Mouse (Mus musculus): ENCODE data around the gene Atxn7l1. TPM values are rescaled to one million over a fixed set of nuclear protein-coding genes. Genes with fewer than 3 reads are reported as not detected.

The Atxn7l1 gene
- total RNA-seq, 1 experiment, result 3.9 TPM

DNA sequence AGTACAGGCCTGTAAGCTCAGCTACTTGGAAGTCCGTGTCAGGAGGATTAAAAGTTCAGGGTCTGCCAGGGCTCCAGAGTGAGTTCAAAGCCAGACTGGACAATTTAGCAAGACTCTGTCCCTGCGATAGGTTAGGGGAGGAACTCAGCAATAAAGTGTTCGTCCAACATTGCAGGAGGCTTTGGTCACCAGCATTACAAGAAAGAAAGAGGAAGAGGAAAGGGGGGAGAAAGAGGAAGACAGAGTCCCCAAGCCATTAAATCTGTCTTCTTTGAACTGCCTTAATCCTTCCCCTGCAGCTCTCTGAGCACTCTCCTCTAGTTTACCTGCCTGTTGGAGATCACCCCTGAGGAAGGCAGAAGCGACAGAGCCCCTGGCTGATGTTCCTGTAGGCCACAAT, 184.6 kb downstream of the Atxn7l1 start:
- Histone ChIP-seq H3K9me3 (ENCODE audit: control insufficient read depth, insufficient read depth, low read depth, low read length) (no peaks in the 10 kb centered on the region), H3K36me3 (ENCODE audit: control insufficient read depth, insufficient read depth, low read length, poor library complexity, severe bottlenecking) (no peaks in the 10 kb centered on the region), H3K4me1 (ENCODE audit: control insufficient read depth in 2 of 2, insufficient read depth in 2 of 2, low read length in 2 of 2, poor library complexity in 1 of 2) (peaks cover 0 to 2% of the 10 kb centered on the region in 2 experiments; a peak in 1 of 4 replicates), H3K9ac (ENCODE audit: insufficient read depth, low read depth, low read length, poor library complexity, severe bottlenecking) (no peak overlapping the region), H3K4me3 (ENCODE audit: insufficient read depth in 1 of 2, low read depth in 1 of 2, low read length in 2 of 2, poor library complexity in 1 of 2, severe bottlenecking in 1 of 2) (no peak overlapping the region), H3K27ac (ENCODE audit: insufficient read depth, low read depth, low read length, poor library complexity, severe bottlenecking) (no peak overlapping the region)
- in situ Hi-C loops (cut with MboI; ENCODE audit: low sequenced_read_pairs in 2 of 2, unreplicated experiment in 2 of 2), result loop anchor here in 1 of 2 experiments (5.0 kb wide), 1 partner anchor 50 kb away; no protein-coding TSS in a partner anchor
- DNase-seq (ENCODE audit: low read depth, low spot score), result no peak
- no peak for TF ChIP-seq ZNF384 (IDR thresholded peaks at IDR 0.05; ENCODE audit: low read depth, low read length)
- no peak for TF ChIP-seq MAFK (IDR thresholded peaks at IDR 0.05; ENCODE audit: insufficient read depth, low read depth, low read length)
- TF ChIP-seq ZC3H11A (IDR thresholded peaks at IDR 0.05; ENCODE audit: borderline replicate concordance, low read depth, low read length), result no peak
- no peak for TF ChIP-seq HCFC1 (IDR thresholded peaks at IDR 0.05; ENCODE audit: borderline replicate concordance, insufficient read depth, low read length)
- TF ChIP-seq CHD2 (IDR thresholded peaks at IDR 0.05; ENCODE audit: low read depth, low read length), result no peak

DNA sequence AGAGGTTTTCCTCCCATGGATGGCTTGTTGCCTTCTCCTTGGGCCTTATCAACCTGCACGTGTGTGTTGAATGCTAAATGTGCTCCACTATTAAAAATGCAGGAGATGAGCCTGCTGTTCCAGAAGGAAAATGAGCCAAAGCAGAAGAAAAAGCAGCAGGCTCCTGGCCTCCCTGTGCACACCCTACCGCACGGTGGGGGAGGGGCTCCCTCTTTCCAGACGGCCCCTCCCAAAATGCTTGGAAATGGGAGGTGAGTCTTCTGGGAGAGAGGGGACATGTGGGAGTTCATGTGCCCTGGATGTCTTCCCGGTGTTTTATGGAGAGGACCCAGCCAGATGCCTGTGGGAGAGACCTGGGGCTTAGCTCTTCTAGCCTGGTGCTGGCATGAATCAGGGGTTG, 185.3 kb downstream of the Atxn7l1 start:
- no peaks in the 10 kb centered on the region for H3K9me3 ChIP-seq (ENCODE audit: control insufficient read depth, insufficient read depth, low read depth, low read length)
- no peak overlapping the region for H3K9ac ChIP-seq (ENCODE audit: insufficient read depth, low read depth, low read length, poor library complexity, severe bottlenecking)
- H3K4me1 ChIP-seq (ENCODE audit: control insufficient read depth in 2 of 2, insufficient read depth in 2 of 2, low read length in 2 of 2, poor library complexity in 1 of 2), result peaks cover 0 to 2% of the 10 kb centered on the region in 2 experiments; a peak in 1 of 4 replicates
- no peak overlapping the region for H3K4me3 ChIP-seq (ENCODE audit: insufficient read depth in 1 of 2, low read depth in 1 of 2, low read length in 2 of 2, poor library complexity in 1 of 2, severe bottlenecking in 1 of 2)
- no peaks in the 10 kb centered on the region for H3K36me3 ChIP-seq (ENCODE audit: control insufficient read depth, insufficient read depth, low read length, poor library complexity, severe bottlenecking)
- DNase-seq (ENCODE audit: low read depth, low spot score), result no peak
- in situ Hi-C loops (cut with MboI; ENCODE audit: low sequenced_read_pairs in 2 of 2, unreplicated experiment in 2 of 2), result loop anchor here in 1 of 2 experiments (5.0 kb wide), 1 partner anchor 50 kb away; no protein-coding TSS in a partner anchor
- no peak overlapping the region for H3K27ac ChIP-seq (ENCODE audit: insufficient read depth, low read depth, low read length, poor library complexity, severe bottlenecking)
- no peak for TF ChIP-seq MAFK (IDR thresholded peaks at IDR 0.05; ENCODE audit: insufficient read depth, low read depth, low read length)
- no peak for TF ChIP-seq ZC3H11A (IDR thresholded peaks at IDR 0.05; ENCODE audit: borderline replicate concordance, low read depth, low read length)

DNA sequence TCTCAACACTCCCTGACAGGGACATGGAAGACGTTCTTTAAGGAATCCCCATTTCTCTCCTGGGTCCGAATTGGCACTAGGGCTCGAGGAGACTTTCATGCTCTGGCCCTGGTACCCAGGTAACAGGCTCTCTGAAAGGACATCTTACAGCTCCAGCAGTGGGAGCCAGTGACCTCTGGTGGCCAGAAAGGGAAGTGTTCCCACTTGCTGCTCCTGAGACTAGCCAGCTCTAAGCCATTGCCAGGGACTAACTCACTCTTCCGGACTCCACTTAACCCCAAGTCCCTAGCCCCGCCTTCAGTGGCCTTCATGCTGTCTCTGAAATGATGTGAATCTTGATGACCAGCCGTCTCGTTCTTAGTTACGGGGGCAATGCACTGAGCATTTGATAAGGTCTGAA, 186.4 kb downstream of the Atxn7l1 start:
- Histone ChIP-seq H3K27ac (ENCODE audit: insufficient read depth, low read depth, low read length, poor library complexity, severe bottlenecking) (no peak overlapping the region), H3K9ac (ENCODE audit: insufficient read depth, low read depth, low read length, poor library complexity, severe bottlenecking) (no peak overlapping the region), H3K4me3 (ENCODE audit: insufficient read depth in 1 of 2, low read depth in 1 of 2, low read length in 2 of 2, poor library complexity in 1 of 2, severe bottlenecking in 1 of 2) (no peak overlapping the region), H3K9me3 (ENCODE audit: control insufficient read depth, insufficient read depth, low read depth, low read length) (no peaks in the 10 kb centered on the region), H3K36me3 (ENCODE audit: control insufficient read depth, insufficient read depth, low read length, poor library complexity, severe bottlenecking) (no peaks in the 10 kb centered on the region), H3K4me1 (ENCODE audit: control insufficient read depth in 2 of 2, insufficient read depth in 2 of 2, low read length in 2 of 2, poor library complexity in 1 of 2) (peaks cover 0 to 2% of the 10 kb centered on the region in 2 experiments; a peak in 1 of 4 replicates)
- no peak for TF ChIP-seq CHD2 (IDR thresholded peaks at IDR 0.05; ENCODE audit: low read depth, low read length)
- TF ChIP-seq ZC3H11A (IDR thresholded peaks at IDR 0.05; ENCODE audit: borderline replicate concordance, low read depth, low read length), result peak; percentile 44; the same call in 1 of the 2 replicates
- peak; percentile 61 for DNase-seq (ENCODE audit: low read depth, low spot score)
- in situ Hi-C loops (cut with MboI; ENCODE audit: low sequenced_read_pairs in 2 of 2, unreplicated experiment in 2 of 2), result loop anchor here in 1 of 2 experiments (5.0 kb wide), 1 partner anchor 52 kb away; no protein-coding TSS in a partner anchor

DNA sequence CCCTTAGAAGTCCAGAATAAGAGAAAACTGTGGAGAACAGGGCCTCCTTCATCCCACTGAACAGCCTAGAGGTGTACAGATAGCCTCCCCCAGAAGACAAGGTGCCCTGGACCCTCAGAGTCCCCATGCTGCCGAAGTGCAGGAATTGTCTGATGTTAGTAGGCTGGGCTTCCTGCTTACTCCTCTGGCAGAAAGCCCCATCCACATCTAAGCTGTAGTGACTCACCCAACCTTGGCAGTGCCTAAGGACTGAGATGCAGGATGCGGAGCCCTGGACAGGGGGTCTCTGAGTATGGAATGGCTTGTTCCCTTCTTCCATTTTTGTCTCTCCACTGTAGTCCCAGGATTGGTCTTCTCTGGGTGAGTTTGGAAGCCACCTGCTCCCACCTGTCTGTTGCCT, 187.0 kb downstream of the Atxn7l1 start:
- Histone ChIP-seq H3K9me3 (ENCODE audit: control insufficient read depth, insufficient read depth, low read depth, low read length) (no peaks in the 10 kb centered on the region), H3K36me3 (ENCODE audit: control insufficient read depth, insufficient read depth, low read length, poor library complexity, severe bottlenecking) (no peaks in the 10 kb centered on the region), H3K9ac (ENCODE audit: insufficient read depth, low read depth, low read length, poor library complexity, severe bottlenecking) (no peak overlapping the region), H3K27ac (ENCODE audit: insufficient read depth, low read depth, low read length, poor library complexity, severe bottlenecking) (no peak overlapping the region), H3K4me1 (ENCODE audit: control insufficient read depth in 2 of 2, insufficient read depth in 2 of 2, low read length in 2 of 2, poor library complexity in 1 of 2) (peaks cover 0 to 2% of the 10 kb centered on the region in 2 experiments; a peak in 1 of 4 replicates), H3K4me3 (ENCODE audit: insufficient read depth in 1 of 2, low read depth in 1 of 2, low read length in 2 of 2, poor library complexity in 1 of 2, severe bottlenecking in 1 of 2) (no peak overlapping the region)
- TF ChIP-seq MAFK (IDR thresholded peaks at IDR 0.05; ENCODE audit: insufficient read depth, low read depth, low read length) (no peak), ZNF384 (IDR thresholded peaks at IDR 0.05; ENCODE audit: low read depth, low read length) (no peak), HCFC1 (IDR thresholded peaks at IDR 0.05; ENCODE audit: borderline replicate concordance, insufficient read depth, low read length) (no peak), CHD2 (IDR thresholded peaks at IDR 0.05; ENCODE audit: low read depth, low read length) (no peak), ZC3H11A (IDR thresholded peaks at IDR 0.05; ENCODE audit: borderline replicate concordance, low read depth, low read length) (no peak)
- no peak for DNase-seq (ENCODE audit: low read depth, low spot score)
- in situ Hi-C loops (cut with MboI; ENCODE audit: low sequenced_read_pairs in 2 of 2, unreplicated experiment in 2 of 2), result loop anchor here in 1 of 2 experiments (5.0 kb wide), 1 partner anchor 52 kb away; no protein-coding TSS in a partner anchor

DNA sequence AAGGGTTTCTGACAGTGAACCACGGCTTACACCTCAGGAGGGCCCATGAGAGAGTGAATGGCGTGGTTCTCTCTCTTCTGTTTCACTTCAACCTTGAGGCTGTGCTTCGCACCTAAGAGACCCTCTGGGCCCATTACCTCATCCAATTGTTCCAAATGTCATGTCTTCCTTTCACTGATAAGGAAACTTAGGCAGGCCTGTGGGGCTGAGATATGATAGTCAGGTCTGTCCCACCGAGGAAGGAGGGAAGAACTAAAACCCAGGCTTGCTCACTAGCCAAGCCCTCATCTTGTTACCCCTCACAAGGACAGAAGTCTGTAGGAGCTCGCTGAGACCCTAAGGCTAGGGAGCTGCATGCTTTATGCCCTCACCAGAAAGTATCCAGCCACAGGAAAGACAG, 187.5 kb downstream of the Atxn7l1 start:
- H3K4me3 ChIP-seq (ENCODE audit: insufficient read depth in 1 of 2, low read depth in 1 of 2, low read length in 2 of 2, poor library complexity in 1 of 2, severe bottlenecking in 1 of 2), result no peak overlapping the region
- H3K9ac ChIP-seq (ENCODE audit: insufficient read depth, low read depth, low read length, poor library complexity, severe bottlenecking), result no peak overlapping the region
- no peak overlapping the region for H3K27ac ChIP-seq (ENCODE audit: insufficient read depth, low read depth, low read length, poor library complexity, severe bottlenecking)
- TF ChIP-seq HCFC1 (IDR thresholded peaks at IDR 0.05; ENCODE audit: borderline replicate concordance, insufficient read depth, low read length) (no peak), MAFK (IDR thresholded peaks at IDR 0.05; ENCODE audit: insufficient read depth, low read depth, low read length) (no peak), CHD2 (IDR thresholded peaks at IDR 0.05; ENCODE audit: low read depth, low read length) (no peak), ZC3H11A (IDR thresholded peaks at IDR 0.05; ENCODE audit: borderline replicate concordance, low read depth, low read length) (no peak), ZNF384 (IDR thresholded peaks at IDR 0.05; ENCODE audit: low read depth, low read length) (no peak)
- H3K9me3 ChIP-seq (ENCODE audit: control insufficient read depth, insufficient read depth, low read depth, low read length), result no peaks in the 10 kb centered on the region
- no peak for DNase-seq (ENCODE audit: low read depth, low spot score)
- H3K36me3 ChIP-seq (ENCODE audit: control insufficient read depth, insufficient read depth, low read length, poor library complexity, severe bottlenecking), result no peaks in the 10 kb centered on the region
- in situ Hi-C loops (cut with MboI; ENCODE audit: low sequenced_read_pairs in 2 of 2, unreplicated experiment in 2 of 2), result loop anchor here in 1 of 2 experiments (5.0 kb wide), 1 partner anchor 53 kb away; no protein-coding TSS in a partner anchor
- H3K4me1 ChIP-seq (ENCODE audit: control insufficient read depth in 2 of 2, insufficient read depth in 2 of 2, low read length in 2 of 2, poor library complexity in 1 of 2), result peaks cover 0 to 2% of the 10 kb centered on the region in 2 experiments; a peak in 1 of 4 replicates
